Mouse (Mus musculus) induced T-regulatory cell, adult 2 months (primary cell): ENCODE data around the gene Lilrb4a.
"Not testable (repeated sequence)": the region's sequence is repeated elsewhere in the genome, so short reads cannot be mapped to it uniquely, and the experiment has no call there.

Experiments
- DNase-seq: peaks from one replicate; pipeline ENCODE4 v3.0.0-alpha.2; 2012; ENCODE audit warnings: low read depth

The Lilrb4a gene

DNA sequence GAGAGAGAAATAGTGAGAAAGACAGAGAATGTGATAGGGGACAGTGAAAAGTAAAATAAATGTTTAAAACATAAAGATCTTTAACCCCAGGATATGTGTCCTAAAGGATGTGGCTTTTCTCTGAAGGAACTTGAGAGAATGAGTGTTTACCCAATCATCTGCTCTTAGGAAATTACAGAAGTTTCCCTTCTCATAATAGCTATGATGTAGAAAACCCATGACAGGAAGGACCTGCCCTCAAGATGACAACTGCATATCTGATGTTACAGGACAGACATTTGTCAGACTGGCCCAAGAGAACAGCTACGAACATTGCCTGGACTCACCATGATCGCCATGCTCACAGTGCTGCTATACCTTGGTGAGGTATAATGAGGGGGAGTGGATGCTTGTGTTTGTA lies at the start of gene Lilrb4a:
TSS of gene Lilrb4a (plus strand) at position 266 of the 400 bp plus-strand sequence.
- DNase-seq, result peak; percentile 36

- DNase-seq, result no peak
These were observed 39.1 kb upstream of the Lilrb4a start for GRCm38 (mm10) chr10:51451610-51452009.

DNA sequence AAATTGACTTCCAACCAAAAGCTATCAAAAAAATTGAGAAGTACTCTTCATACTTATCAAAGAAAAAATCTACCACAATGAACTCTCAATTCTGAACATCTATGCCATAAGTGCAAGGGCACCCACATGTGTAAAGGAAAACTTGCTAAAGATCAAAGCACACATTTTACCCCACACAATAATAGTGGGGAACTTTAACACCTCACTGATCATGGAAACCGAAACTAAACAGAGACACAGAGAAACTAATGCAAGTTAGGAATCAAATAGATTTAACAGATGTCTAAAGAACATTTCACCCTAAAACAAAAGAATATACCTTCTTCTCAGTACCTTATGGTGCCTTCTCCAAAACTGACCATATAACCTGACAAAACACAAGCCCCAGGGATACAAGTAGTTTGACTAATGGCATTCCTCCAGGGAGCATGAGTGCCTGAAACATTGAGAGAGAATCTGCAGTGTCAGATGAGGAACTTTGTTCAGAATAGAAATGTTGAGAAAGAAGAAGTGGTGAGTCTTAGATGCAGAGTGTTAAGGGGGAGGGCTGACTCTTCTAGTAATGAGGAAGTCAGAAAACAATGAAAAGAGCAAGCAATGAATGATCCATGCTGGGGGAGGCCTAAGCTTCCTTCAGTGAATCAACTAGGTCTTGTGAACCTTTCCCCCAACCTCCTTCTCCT lies 37.0 kb upstream of the Lilrb4a start:
- peak; percentile 48 for DNase-seq

GRCm38 (mm10) chr10:51454365-51454764 lies 36.4 kb upstream of the Lilrb4a start:
- DNase-seq, result peak; percentile 54

- DNase-seq, result peak; percentile 3
These were observed 35.0 kb upstream of the Lilrb4a start for GRCm38 (mm10) chr10:51455762-51456161.

DNA sequence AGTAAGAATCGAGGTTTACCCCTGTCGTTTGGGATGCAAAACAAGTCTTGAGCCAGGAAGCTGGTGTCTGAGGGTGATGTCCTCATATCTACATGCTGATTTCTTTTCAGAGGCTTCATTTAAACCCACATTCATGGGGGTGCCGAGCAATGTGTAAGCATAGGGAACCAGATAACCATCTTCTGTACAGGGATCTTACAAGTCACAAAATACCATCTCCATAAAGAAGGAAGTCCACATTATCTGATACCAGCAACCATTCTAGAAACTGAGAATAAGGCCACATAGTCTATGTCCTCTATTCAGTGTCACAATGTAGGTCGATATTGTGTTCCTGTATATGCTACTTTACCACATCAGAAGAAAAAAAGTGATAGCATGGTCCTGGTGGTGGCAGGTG lies 34.4 kb upstream of the Lilrb4a start:
- no peak for DNase-seq

GRCm38 (mm10) chr10:51463800-51464199 lies 27.0 kb upstream of the Lilrb4a start:
- DNase-seq, result not testable (repeated sequence)

- DNase-seq, result peak; percentile 23
These were observed 10.4 kb upstream of the Lilrb4a start, which contains the start of the genes Gm49339 and Lilr4b for GRCm38 (mm10) chr10:51480397-51480796. TSS of gene Gm49339 (plus strand) at chr10:51480612. TSS of gene Lilr4b (plus strand) at chr10:51480632.

DNA sequence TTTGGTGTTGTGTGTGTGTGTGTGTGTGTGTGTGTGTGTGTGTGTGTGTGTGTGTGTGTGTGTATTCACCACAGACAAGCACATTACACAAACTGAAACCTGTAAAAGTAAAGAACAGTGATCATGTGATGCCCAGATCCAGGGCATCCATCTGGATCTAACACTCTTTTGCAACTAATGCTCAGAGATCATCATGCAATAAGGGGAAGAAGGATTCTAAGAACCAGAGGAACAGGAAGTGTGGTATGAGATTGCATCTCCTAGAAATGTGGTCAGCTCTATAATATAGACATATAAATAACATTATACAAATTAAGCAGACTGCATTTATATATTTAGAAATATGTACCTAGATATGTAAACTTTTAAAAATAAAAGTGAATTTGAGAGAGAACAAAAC lies 29.3 kb downstream of the Lilrb4a start:
- DNase-seq, result no peak

DNA sequence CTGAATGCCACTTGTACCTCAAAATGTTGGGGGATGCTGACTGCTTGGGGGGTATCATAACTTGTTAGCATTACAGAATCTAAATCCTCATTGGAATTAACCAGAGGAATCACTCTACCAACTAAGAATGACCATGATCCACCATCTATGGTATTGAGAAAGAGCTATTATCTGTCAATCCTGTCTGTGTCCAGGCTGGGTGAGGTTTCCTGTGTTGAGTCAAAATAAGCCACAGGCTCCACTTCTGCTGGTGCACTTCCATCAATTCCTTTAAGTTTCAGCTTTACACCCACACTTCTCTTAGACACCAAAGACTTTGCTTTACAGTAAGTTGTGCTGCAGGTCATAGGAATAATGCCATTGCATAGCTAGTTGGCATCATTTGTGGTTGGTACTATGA lies 30.7 kb downstream of the Lilrb4a start:
- DNase-seq, result no peak

DNA sequence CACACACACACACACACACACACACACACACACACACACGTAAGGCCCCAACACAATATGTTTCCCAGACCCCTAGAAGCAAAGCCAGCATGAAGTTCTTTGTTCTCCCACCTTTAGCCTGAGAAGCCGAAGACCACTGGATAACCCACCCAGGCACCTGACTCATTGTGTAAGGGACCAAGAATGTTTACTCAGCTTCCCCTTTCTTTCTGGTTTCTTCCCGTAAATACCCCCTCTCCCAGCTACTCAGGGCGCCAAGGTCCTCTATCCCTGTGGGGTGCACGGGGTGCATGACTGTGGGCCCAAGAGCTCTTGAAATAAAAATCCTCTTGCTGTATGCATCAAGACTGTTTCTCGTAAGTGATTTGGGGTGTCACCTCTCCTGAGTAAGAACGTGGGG lies 35.3 kb downstream of the Lilrb4a start:
- no peak for DNase-seq

DNA sequence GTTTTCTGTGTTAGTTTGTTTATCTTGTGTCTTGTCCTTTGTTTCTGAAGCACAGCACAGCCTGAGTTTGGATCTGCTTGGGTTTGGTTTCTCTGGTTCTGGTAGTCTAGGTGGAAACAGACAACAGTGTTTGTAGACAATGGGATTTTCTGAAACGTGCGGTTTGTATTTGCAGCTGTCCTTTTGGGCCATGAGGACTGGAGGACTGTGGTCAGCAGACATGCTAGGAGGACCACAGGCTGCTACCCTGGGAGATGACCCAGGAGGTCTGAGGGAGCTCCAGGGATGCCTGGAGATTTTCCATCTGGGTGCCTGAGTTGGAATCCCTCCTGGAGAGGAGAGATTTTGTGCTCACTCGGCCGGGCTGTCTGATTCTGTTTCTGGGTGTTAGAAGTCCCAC lies 35.9 kb downstream of the Lilrb4a start:
- DNase-seq, result no peak

- DNase-seq, result peak; percentile 4
These were observed 38.2 kb downstream of the Lilrb4a start for GRCm38 (mm10) chr10:51528840-51529434.

DNA sequence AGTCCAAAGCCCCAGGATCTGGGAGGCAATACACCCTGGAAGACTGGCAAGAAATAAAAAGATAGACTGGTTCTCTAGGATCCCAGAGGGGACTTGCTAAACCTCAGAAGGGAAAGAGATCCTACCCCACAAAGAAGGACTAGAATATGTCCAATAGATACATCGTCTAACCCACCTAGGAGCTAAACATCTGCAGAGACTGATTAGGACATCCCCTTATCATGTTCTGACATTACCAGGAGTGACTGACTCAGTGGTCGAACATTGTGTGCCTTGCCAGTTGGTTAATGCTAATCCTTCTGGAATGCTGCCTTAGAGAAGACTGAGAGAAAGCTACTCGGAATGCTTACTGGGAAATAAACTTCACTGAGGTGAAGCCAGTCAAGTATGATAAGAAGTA lies 38.7 kb downstream of the Lilrb4a start:
- no peak for DNase-seq

DNA sequence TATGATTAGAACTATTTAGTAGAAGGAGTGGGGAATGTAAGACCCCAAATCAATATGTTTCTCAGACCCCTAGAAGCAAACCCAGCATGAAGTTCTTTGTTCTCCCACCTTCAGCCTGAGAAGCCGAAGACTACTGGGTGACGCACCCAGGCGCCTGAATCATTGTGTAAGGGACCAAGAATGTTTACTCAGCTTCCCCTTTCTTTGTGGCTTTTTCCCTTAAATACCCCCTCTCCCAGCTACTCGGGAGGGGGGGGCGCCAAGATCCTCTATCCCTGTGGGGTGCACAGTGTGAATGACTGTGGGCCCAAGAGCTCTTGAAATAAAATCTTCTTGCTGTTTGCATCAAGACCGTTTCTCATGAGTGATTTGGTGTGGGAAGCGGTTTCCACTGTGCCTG lies 40.1 kb downstream of the Lilrb4a start:
- no peak for DNase-seq
